ENCODE assay signal across 25 mouse cellular contexts in the genomic region with DNA sequence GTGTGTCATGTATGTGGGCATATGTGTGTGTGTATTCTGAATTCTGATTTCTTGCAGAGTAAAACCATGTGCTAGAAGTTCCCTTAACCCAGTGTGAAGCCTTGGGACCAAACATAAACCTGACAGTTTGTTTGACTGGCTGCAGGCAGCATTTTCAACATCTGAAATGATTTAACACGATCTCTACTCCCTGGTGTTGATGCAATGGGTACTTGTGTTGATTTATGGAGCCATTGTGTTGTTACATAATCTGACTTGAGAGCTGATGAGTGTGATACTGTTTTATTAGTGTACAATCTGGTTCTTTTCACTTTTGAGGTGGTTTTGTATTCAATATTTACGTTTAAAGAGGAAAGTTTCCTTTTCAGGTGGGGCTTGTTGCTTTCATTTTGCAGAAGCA.
"Had no signal": no experiment of that assay in that cellular context is flagged by ENCODE, and none has a peak within 500 bp of the region (broad histone marks: within the 10 kb centered on the region; RNA-seq: fewer than 3 reads in every experiment).

No protein-coding gene starts in this region.

- H3K36me3 ChIP-seq: heart, embryonic 10.5 days; heart, embryonic 12.5 days; hindbrain, embryonic 10.5 days; hindbrain, embryonic 12.5 days; intestine, embryonic 15.5 days; limb, embryonic 12.5 days; limb, embryonic 15.5 days; liver, embryonic 12.5 days had no signal

- H3K9ac ChIP-seq: heart, embryonic 12.5 days; hindbrain, embryonic 12.5 days; hindbrain, embryonic 14.5 days; intestine, embryonic 15.5 days; limb, embryonic 12.5 days; limb, embryonic 15.5 days; liver, embryonic 12.5 days; liver, embryonic 14.5 days had no signal

- H3K4me2 ChIP-seq: heart, embryonic 12.5 days; hindbrain, embryonic 12.5 days; hindbrain, embryonic 14.5 days; intestine, embryonic 15.5 days; limb, embryonic 12.5 days; limb, embryonic 15.5 days; liver, embryonic 12.5 days had no signal

- H3K9me3 ChIP-seq: heart, embryonic 10.5 days; heart, embryonic 12.5 days; hindbrain, embryonic 10.5 days; hindbrain, embryonic 12.5 days; intestine, embryonic 15.5 days; limb, embryonic 12.5 days; limb, embryonic 15.5 days; liver, embryonic 12.5 days had no signal

- H3K4me1 ChIP-seq: heart, embryonic 10.5 days; hindbrain, embryonic 12.5 days; intestine, embryonic 15.5 days; limb, embryonic 15.5 days; liver, embryonic 12.5 days had no signal

- H3K27ac ChIP-seq: gastrocnemius, adult 2 months; heart, embryonic 10.5 days; hindbrain, embryonic 10.5 days; hindbrain, embryonic 12.5 days; hindbrain, embryonic 14.5 days; intestine, embryonic 15.5 days; limb, embryonic 12.5 days; limb, embryonic 15.5 days; liver, embryonic 12.5 days; liver, embryonic 14.5 days had no signal

- H3K4me3 ChIP-seq: gastrocnemius, adult 2 months; heart, embryonic 10.5 days; heart, embryonic 12.5 days; hindbrain, embryonic 10.5 days; hindbrain, embryonic 12.5 days; intestine, embryonic 15.5 days; limb, embryonic 12.5 days; limb, embryonic 15.5 days; liver, embryonic 12.5 days had no signal

- H3K27me3 ChIP-seq: heart, embryonic 12.5 days; intestine, embryonic 15.5 days; liver, embryonic 12.5 days had no signal

- ATAC-seq: hindbrain, embryonic 16.5 days; inflammation-experienced regulatory T-cells, adult 6 months; intestine, embryonic 15.5 days; intestine, postnatal 0 days; liver, embryonic 12.5 days had no signal

- DNase-seq: gastrocnemius, adult 2 months; gastrocnemius, postnatal 10 days; gastrocnemius, postnatal 25 days; heart, adult 18-20 months; heart, postnatal 10 days; heart, postnatal 4 days; kidney, adult 18-20 months; kidney, adult 8-10 months; kidney, postnatal 10 days; kidney, postnatal 36 days; layer of hippocampus, adult 9-11 months; layer of hippocampus, postnatal 36 days had no signal
